Mouse (Mus musculus) liver, adult 2 months (tissue): ENCODE data around the gene Vmn1r183. TPM values are rescaled to one million over a fixed set of nuclear protein-coding genes. Genes with fewer than 3 reads are reported as not detected.

Experiments
- DNase-seq: peaks from one replicate; pipeline ENCODE4 v3.0.0-alpha.2; 2011; ENCODE audit warnings: low read depth, low spot score; ENCODE audit errors: extremely low read depth
- H3K27ac ChIP-seq: fragments of 200-500 bp; replicated peaks from 2 replicates; pipeline ENCODE4 v1.5.1; 2012; ENCODE audit warnings: low read depth, mild to moderate bottlenecking, control low read depth, inconsistent platforms, low read length; ENCODE audit not compliant: insufficient read depth
- H3K27me3 ChIP-seq: fragments of 200-500 bp; 2 replicates; pipeline ENCODE4 v1.6.1; 2012; ENCODE audit warnings: mild to moderate bottlenecking, moderate library complexity, low read length, inconsistent platforms; ENCODE audit not compliant: control insufficient read depth, insufficient read depth
- H3K36me3 ChIP-seq: fragments of 200-500 bp; 2 replicates; pipeline ENCODE4 v1.6.1; 2012; ENCODE audit warnings: low read length, inconsistent platforms; ENCODE audit not compliant: control insufficient read depth, insufficient read depth
- H3K4me1 ChIP-seq: fragments of 200-500 bp; 2 replicates; pipeline ENCODE4 v1.6.1; 2011; ENCODE audit warnings: low read length; ENCODE audit not compliant: control insufficient read depth, insufficient read depth
- H3K4me3 ChIP-seq: fragments of 200-500 bp; 2 replicates; pipeline ENCODE4 v1.5.1; 2011; ENCODE audit warnings: low read depth, mild to moderate bottlenecking, control low read depth, low read length, moderate library complexity; ENCODE audit not compliant: insufficient read depth
- H3K79me2 ChIP-seq: fragments of 200-500 bp; 2 replicates; pipeline ENCODE4 v1.6.1; 2012; ENCODE audit warnings: inconsistent platforms, mild to moderate bottlenecking, low read length, moderate library complexity; ENCODE audit not compliant: control insufficient read depth, insufficient read depth
- H3K9ac ChIP-seq: fragments of 200-500 bp; 2 replicates; pipeline ENCODE4 v1.6.1; 2012; ENCODE audit warnings: low read depth, mild to moderate bottlenecking, control low read depth, inconsistent platforms, low read length
- CTCF ChIP-seq: fragments of 200-500 bp; IDR thresholded peaks from 2 replicates; pipeline ENCODE4 v1.5.1; 2011; ENCODE audit warnings: low read depth, low read length, control low read depth
- POLR2A ChIP-seq: fragments of 200-500 bp; IDR thresholded peaks from 2 replicates; pipeline ENCODE4 v1.6.1; 2011; ENCODE audit warnings: low read length, control low read depth; ENCODE audit not compliant: insufficient read depth; ENCODE audit errors: extremely low read depth
- WGBS: fragments of 180-500 bp; shearing (Covaris S2); methylation state at CpG from one replicate; pipeline ENCODE4 v1.1.7; 2018; 5-methylcytosine and 5-hydroxymethylcytosine counted together
- polyA plus RNA-seq: library from polyadenylated mRNA; depleted of rRNA; stranded (reverse); fragments of >200 nt; gene quantifications from 2 replicates; pipeline ENCODE4 v1.2.3, GENCODE M21; 2012
- total RNA-seq: library from RNA; depleted of rRNA; stranded (reverse); fragments of >200 nt; gene quantifications from 2 replicates; pipeline ENCODE4 v1.2.3, GENCODE M21; 2014

The Vmn1r183 gene
- total and polyA plus RNA-seq, 2 experiments: not detected

DNA sequence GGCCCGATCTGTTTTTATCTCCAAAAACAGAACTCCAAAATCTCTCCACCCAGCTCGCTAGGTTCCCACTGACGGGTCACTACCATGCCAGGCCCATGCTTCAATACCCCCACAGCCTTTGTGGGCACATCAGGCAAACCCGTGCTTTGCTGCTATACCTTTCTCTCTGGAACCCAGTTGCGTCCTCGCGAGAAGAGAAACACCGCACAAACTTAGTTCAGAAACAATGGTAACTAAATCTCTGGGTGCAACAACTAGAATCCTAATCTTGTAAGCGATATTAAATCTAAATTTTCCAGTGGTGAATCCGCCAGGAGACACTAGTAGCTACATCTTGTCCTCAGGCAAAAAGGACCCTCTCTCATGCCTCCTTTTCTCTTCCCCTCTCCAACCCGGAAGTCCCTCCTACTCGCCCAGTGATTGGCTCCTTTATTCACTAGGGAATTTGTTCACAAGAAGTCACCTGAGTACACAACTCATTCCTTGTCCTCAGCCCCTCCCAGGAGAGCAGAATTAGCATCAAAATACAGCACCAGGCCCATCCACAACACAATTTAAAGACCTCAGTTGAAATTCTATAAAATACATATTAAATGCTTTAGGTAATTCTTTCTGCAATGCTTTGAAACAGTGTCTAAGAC is 34.6 kb downstream of the Vmn1r183 start:
- no peak for DNase-seq
- H3K79me2 ChIP-seq: peaks cover 30% of the 10 kb centered on the region
- H3K4me3 ChIP-seq: no peak overlapping the region
- peaks cover 8% of the 10 kb centered on the region for H3K36me3 ChIP-seq
- no peaks in the 10 kb centered on the region for H3K27me3 ChIP-seq
- 97% methylated on average over 12 of the region's 12 CpGs for WGBS
- TF ChIP-seq POLR2A (no peak), CTCF (no peak)
- H3K4me1 ChIP-seq: peaks cover 5% of the 10 kb centered on the region
- H3K27ac ChIP-seq: no peak overlapping the region
- H3K9ac ChIP-seq: no peak overlapping the region

DNA sequence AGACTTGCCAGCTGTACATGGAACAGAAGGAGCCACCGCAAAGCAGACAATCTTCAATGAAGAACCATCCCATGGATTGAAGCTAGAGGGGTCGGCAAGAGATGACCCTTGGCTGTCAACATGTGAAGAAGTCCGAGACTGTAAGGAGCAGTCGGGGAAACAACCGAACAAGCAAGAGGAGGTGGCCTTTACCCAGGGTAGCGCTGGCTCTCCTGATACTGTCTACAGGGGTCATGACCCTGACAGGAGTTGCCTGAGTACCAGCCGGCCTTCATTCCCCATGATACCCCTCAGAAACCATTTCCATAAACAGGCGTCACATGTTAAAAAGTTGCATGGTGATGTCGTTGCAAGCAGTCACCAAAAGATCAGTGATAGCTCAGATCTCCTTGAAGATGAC is 51.3 kb downstream of the Vmn1r183 start:
- no peak overlapping the region for H3K27ac ChIP-seq
- DNase-seq: no peak
- TF ChIP-seq POLR2A (no peak), CTCF (no peak)
- H3K27me3 ChIP-seq: 0 out of 2 replicates have a peak, but pooled peaks cover 3% of the 10 kb centered on the region
- peaks cover 72% of the 10 kb centered on the region for H3K36me3 ChIP-seq
- WGBS: 96% methylated on average over 9 of the region's 9 CpGs
- H3K4me1 ChIP-seq: no peaks in the 10 kb centered on the region
- H3K9ac ChIP-seq: no peak overlapping the region
- H3K4me3 ChIP-seq: no peak overlapping the region
- H3K79me2 ChIP-seq: no peaks in the 10 kb centered on the region

DNA sequence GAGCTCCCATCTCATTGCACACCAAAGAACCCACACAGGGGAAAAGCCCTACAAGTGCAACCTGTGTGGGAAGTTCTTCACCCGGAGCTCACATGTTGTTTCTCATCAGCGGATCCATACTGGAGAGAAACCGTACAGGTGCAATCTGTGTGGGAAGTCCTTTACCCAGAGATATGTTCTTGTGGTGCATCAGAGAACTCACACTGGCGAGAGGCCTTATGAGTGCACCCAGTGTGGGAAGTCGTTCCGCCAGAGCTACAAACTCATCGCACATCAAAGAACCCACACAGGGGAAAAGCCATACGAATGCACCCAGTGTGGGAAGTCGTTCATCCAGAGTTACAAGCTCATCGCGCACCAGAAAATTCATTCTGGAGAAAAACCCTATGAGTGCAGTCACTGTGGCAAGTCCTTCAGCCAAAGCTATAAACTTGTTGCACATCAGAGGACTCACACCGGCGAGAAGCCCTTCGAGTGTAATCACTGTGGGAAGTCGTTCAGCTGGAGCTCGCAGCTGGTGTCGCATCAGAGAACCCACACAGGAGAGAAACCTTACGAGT is 52.2 kb downstream of the Vmn1r183 start:
- DNase-seq: no peak
- Histone ChIP-seq H3K36me3 (peaks cover 67% of the 10 kb centered on the region), H3K79me2 (no peaks in the 10 kb centered on the region), H3K27me3 (0 out of 2 replicates have a peak, but pooled peaks cover 3% of the 10 kb centered on the region), H3K27ac (no peak overlapping the region), H3K4me1 (no peaks in the 10 kb centered on the region), H3K4me3 (no peak overlapping the region), H3K9ac (no peak overlapping the region)
- WGBS: 95% methylated on average over 18 of the region's 18 CpGs
- no peak for TF ChIP-seq POLR2A
- no peak for TF ChIP-seq CTCF

DNA sequence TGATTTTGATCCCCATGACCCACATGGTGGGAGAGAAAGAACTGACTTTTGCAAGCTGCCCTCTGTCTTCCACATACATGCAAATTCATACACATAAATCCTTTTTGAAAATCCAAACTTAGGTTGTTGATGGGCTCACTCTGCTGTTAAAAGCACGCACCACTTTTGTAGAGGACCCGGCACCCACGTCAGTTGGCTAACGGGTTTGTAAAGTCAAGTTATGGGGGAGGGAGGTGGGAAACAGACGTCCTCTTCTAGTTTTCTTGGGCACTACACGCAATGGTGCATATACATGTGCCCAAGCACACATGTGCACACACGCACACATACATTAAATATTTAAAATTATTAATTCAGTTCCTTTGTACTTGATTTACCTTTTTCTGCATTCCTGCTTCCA is 57.8 kb downstream of the Vmn1r183 start:
- DNase-seq: no peak
- Histone ChIP-seq H3K27me3 (0 out of 2 replicates have a peak, but pooled peaks cover 2% of the 10 kb centered on the region), H3K27ac (no peak overlapping the region), H3K36me3 (peaks cover 14% of the 10 kb centered on the region), H3K4me3 (no peak overlapping the region), H3K9ac (no peak overlapping the region), H3K4me1 (no peaks in the 10 kb centered on the region; the same call in 1 of the 2 replicates), H3K79me2 (no peaks in the 10 kb centered on the region)
- WGBS: 97% methylated on average over 7 of the region's 7 CpGs
- TF ChIP-seq POLR2A (no peak), CTCF (no peak)

DNA sequence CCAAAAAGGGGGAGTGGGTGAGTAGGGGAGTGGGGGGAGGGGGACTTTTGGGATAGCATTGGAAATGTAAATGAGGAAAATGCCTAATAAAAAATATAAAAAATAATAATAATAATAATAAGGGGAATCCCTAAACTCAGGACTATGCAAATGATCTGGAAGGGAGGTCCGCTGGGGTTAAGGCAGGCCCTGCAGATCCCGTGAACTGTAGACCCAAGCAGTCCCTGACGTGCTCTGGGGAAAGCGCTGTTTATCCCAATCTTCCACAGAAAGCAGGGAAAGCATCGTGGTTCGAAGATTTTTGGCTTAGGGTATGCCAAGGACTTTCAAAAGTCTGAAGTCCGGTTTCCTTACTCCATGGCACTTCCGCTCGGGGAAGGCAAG is 58.7 kb downstream of the Vmn1r183 start:
- H3K79me2 ChIP-seq: no peaks in the 10 kb centered on the region
- peaks cover 7% of the 10 kb centered on the region for H3K36me3 ChIP-seq
- peak overlapping the region; percentile 77 for H3K9ac ChIP-seq
- TF ChIP-seq POLR2A: no peak
- TF ChIP-seq CTCF: no peak
- no peak for DNase-seq
- H3K4me3 ChIP-seq: peak overlapping the region; percentile 64
- no peaks in the 10 kb centered on the region for H3K27me3 ChIP-seq
- peak overlapping the region; percentile 80 for H3K27ac ChIP-seq
- no peaks in the 10 kb centered on the region; the same call in 1 of the 2 replicates for H3K4me1 ChIP-seq
- 6% methylated on average over 9 of the region's 9 CpGs for WGBS

DNA sequence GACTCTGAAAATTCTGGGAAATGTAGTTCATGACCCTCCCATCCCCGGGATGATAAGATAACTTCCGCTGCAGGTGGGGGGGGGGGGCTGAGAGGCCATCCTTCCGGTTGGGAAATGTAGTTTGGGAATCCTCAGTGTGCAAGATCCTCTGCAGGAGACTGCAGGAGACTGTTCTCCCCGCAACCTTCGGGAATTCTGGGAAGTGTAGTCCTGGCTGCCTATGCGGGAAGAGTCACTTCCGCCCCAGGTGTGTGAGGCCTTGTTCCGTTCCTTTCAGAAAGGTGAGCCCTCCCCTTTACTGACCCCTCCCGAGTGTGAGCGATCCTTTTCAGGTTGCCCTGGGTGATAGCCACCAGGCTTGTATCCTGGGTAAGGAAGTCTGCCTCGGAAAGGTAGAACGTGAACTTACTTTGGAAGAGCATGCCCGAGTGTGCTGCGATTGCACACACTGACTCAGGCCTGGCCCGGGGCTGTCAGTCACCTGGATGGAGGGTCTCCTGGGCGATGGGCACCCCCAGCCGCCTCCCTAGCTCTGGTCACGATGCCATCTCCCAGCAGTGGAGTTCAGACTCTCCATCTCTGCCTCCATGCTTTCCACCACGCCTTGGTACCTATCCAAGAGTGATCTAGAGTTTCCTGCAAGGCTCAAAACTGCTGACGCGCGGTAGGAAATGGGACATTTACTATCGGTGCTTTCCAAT is 59.3 kb downstream of the Vmn1r183 start, which contains the start of gene Zfp112:
TSS of gene Zfp112 (plus strand) at position 159 of the 701 bp plus-strand sequence.
- Histone ChIP-seq H3K4me3 (peak within 1 kb of the TSS; percentile 87), H3K36me3 (peaks cover 2% of the 10 kb centered on the region; the same call in 1 of the 2 replicates), H3K79me2 (no peaks in the 10 kb centered on the region), H3K4me1 (no peaks in the 10 kb centered on the region; the same call in 1 of the 2 replicates), H3K9ac (peak within 1 kb of the TSS; percentile 88), H3K27ac (peak within 1 kb of the TSS; percentile 89), H3K27me3 (no peaks in the 10 kb centered on the region)
- TF ChIP-seq POLR2A (no peak), CTCF (no peak)
- 2% methylated on average over 23 of the region's 23 CpGs for WGBS
- peak; percentile 99 for DNase-seq
